Mouse (Mus musculus): ENCODE measurements around the gene Dusp1. TPM values are rescaled to one million over a fixed set of nuclear protein-coding genes. Genes with fewer than 3 reads are reported as not detected.

Gene Dusp1
- polyA plus RNA-seq (2016; fragmentation: Nextera tagmentation; extraction: Ambion mirVana), result 33.6 and 36.8 TPM in 2 replicates

DNA sequence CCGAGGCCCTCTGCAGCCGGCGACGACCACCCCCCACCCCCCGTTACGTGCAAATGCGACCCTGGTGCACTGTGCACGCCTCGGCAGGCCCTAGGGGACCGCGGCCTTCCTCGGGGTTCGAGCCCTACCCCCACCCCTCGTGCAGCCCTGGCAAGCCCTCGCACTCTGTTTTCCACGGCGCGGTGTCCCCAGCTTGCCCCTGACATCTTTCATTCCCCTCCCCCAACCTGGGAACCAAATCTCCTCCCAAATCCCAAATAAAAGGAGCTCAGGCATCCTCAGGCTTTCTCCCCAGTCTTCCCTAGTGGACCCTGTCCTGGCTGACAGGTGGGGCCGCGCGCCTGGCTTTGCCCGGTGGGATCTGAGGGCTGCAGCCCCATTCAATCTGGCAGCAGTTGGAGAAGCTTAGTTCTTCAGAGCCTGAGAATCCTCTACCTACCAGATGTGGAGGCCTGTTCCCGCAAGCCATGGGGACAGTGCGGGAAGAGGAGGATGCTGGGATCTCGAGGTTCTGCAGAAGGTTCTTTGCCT, at the start of gene Dusp1:
Gene Dusp1 (minus strand): TSS at position 478 of the 531 bp plus-strand sequence.
- Histone ChIP-seq H3K4me3 (peak within 1 kb of the TSS; percentile 89), H3K36me3 (peaks cover 29% of the 10 kb centered on the region), H3K9me3 (no peaks in the 10 kb centered on the region; the same call in 1 of the 2 replicates), H3K4me1 (peaks cover 25% of the 10 kb centered on the region), H3K27ac (peak within 1 kb of the TSS; percentile 50; the same call in 1 of the 2 replicates), H3K4me2 (replicated peaks) (peak within 1 kb of the TSS; percentile 86), H3K9ac (peak within 1 kb of the TSS; percentile 87), H3K27me3 (replicated peaks) (no peaks in the 10 kb centered on the region)
- peak; percentile 83 for ATAC-seq (ENCODE audit: low FRiP score, low read depth)
- 2% methylated on average over 25 of the region's 25 CpGs for WGBS

DNA sequence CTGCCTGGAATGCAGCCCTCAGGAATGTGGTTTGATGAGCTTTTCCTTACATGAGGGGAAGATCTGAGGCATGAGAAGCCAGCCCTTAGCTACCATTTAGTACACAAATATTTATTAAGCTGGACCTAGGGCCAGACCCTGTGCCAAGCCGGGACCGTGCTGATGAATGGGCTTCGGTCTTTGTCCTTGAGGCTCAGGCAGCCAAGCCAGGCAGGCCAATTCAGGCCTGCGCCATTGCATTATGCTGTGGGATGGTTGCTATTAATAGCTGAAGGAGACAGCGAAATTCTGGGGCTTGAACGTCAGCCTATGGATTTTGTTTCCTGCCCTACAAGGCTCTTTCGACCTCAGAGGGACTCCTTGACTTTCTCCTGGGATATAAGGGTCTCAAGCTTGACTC, 49.4 kb upstream of the Dusp1 start:
- H3K4me3 ChIP-seq, result no peak overlapping the region
- no peak overlapping the region for H3K4me2 ChIP-seq (replicated peaks)
- H3K27me3 ChIP-seq (replicated peaks), result no peaks in the 10 kb centered on the region
- H3K9me3 ChIP-seq, result no peaks in the 10 kb centered on the region
- 83% methylated on average over 7 of the region's 7 CpGs for WGBS
- no peaks in the 10 kb centered on the region for H3K4me1 ChIP-seq
- no peak overlapping the region for H3K9ac ChIP-seq
- H3K36me3 ChIP-seq, result peaks cover 62% of the 10 kb centered on the region
- ATAC-seq (ENCODE audit: low FRiP score, low read depth), result no peak
- no peak overlapping the region for H3K27ac ChIP-seq

DNA sequence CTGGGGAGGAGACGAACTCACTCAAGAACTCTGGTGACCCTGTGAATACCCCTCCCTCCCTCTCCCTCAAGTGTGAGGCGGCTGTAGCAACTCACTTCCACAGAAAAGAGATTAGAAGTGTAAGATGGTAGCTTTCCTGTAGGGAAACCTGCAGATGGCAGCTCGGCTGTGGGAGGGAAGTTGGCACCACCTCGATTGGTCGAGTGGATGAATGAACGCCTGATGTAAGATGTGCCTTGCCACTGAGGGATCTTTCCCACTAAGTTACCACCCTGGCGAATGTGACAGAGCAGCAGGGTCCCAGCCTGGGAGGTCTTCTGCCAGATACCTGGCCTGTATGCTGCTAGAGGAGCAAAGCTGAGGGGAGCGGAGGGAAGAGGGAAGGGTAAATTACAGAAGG, 47.9 kb upstream of the Dusp1 start:
- Histone ChIP-seq H3K9ac (no peak overlapping the region), H3K27me3 (replicated peaks) (no peaks in the 10 kb centered on the region), H3K9me3 (no peaks in the 10 kb centered on the region), H3K4me2 (replicated peaks) (no peak overlapping the region), H3K27ac (no peak overlapping the region), H3K4me3 (no peak overlapping the region), H3K36me3 (peaks cover 57% of the 10 kb centered on the region), H3K4me1 (no peaks in the 10 kb centered on the region)
- ATAC-seq (ENCODE audit: low FRiP score, low read depth), result no peak
- WGBS, result 86% methylated on average over 8 of the region's 8 CpGs

DNA sequence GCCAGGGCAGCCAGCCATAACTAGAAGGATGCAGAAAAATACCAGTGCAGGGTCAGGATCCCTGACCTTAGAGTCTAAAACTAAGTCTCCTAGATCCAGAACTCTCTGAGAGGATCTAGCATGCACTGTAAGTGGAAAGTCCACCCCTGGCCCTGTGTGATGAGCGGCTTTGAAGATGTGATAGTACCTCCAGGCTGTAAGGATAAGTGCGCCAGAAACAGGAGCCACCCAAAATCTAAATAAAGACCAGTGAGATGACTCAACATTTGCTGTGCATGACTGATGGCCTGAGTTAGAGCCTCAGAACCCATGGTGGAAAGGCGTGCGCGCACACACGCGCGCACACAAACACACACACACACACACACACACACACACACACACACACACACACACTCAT, 46.9 kb upstream of the Dusp1 start:
- H3K27me3 ChIP-seq (replicated peaks), result no peaks in the 10 kb centered on the region
- H3K27ac ChIP-seq, result no peak overlapping the region
- 97% methylated on average over 8 of the region's 8 CpGs for WGBS
- H3K36me3 ChIP-seq, result peaks cover 49% of the 10 kb centered on the region
- H3K9me3 ChIP-seq, result no peaks in the 10 kb centered on the region
- no peak overlapping the region for H3K4me2 ChIP-seq (replicated peaks)
- no peaks in the 10 kb centered on the region for H3K4me1 ChIP-seq
- no peak for ATAC-seq (ENCODE audit: low FRiP score, low read depth)
- H3K4me3 ChIP-seq, result no peak overlapping the region
- no peak overlapping the region for H3K9ac ChIP-seq

DNA sequence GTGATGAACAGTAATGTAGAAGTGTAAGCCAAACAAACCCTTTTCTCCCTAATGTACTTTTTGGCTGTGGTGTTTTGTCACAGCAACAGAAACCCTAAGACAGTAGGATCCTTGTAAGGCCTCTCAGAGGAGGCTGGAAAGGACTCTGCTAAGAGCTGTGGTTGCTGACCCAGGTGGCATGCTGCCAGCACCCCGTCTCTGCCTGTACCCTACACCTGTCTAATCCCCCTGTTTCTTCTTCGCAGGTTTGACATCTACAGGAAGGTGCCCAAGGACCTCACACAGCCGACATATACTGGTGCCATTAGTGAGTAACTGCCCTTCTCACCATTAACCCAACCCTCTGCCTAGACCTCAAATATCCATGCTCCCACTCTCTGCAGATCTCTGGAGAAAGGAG, 46.4 kb upstream of the Dusp1 start:
- 96% methylated on average over 3 of the region's 3 CpGs for WGBS
- Histone ChIP-seq H3K36me3 (peaks cover 46% of the 10 kb centered on the region), H3K4me2 (replicated peaks) (no peak overlapping the region)

DNA sequence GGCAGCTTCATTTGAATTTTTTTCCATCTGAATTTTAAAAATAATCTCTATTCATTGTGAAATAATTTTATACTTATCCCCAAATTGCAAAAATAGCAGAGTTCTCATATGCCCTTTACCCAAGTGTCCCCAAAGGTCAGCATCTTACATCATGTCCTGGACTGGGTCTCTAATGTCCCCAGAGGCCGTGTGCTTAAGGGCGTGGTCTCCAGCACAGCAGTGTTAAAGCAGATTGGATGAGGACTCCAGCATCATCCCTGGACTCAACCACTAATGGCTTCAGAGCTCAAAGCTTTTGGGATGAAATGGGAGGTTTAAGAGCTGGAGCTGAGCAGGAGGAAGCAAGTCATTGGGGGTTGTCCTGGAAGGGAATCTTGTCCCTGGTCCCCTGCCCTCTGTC, 44.6 kb upstream of the Dusp1 start:
- H3K4me1 ChIP-seq, result peaks cover 18% of the 10 kb centered on the region
- H3K4me2 ChIP-seq (replicated peaks), result no peak overlapping the region
- no peak overlapping the region for H3K4me3 ChIP-seq
- no peak overlapping the region for H3K27ac ChIP-seq
- peaks cover 37% of the 10 kb centered on the region for H3K36me3 ChIP-seq
- no peaks in the 10 kb centered on the region for H3K9me3 ChIP-seq
- no peaks in the 10 kb centered on the region for H3K27me3 ChIP-seq (replicated peaks)
- 83% methylated on average over 2 of the region's 2 CpGs for WGBS
- no peak for ATAC-seq (ENCODE audit: low FRiP score, low read depth)
- no peak overlapping the region for H3K9ac ChIP-seq

More for the DNA sequence above, 46.4 kb upstream of the Dusp1 start:
- no peak for ATAC-seq (ENCODE audit: low FRiP score, low read depth)
- Histone ChIP-seq H3K27me3 (replicated peaks) (no peaks in the 10 kb centered on the region), H3K4me3 (no peak overlapping the region), H3K9me3 (no peaks in the 10 kb centered on the region), H3K9ac (no peak overlapping the region), H3K27ac (no peak overlapping the region), H3K4me1 (no peaks in the 10 kb centered on the region)

DNA sequence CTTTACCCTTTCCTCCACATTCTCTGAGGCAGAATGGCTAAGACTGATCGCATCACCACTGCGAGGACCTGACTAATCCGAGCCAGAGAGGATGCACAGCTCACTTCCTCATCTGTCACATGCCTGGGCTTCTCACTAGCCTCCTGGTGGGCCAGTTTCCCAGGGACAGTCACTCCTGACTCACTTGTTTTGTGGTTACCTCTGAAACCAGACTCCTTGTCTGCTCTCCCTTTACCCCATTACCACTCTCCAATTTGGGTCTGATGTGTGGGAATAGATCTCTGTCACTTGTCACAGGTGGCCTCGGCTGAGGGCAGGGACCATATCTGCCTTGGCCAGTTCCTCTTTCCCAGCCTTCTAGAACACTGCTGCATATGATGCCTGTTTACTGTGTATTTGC, 43.7 kb upstream of the Dusp1 start:
- Histone ChIP-seq H3K36me3 (peaks cover 30% of the 10 kb centered on the region), H3K27ac (no peak overlapping the region), H3K27me3 (replicated peaks) (no peaks in the 10 kb centered on the region), H3K4me1 (peaks cover 22% of the 10 kb centered on the region), H3K4me3 (no peak overlapping the region), H3K9ac (no peak overlapping the region), H3K9me3 (no peaks in the 10 kb centered on the region), H3K4me2 (replicated peaks) (no peak overlapping the region)
- no peak for ATAC-seq (ENCODE audit: low FRiP score, low read depth)
- 84% methylated on average over 4 of the region's 4 CpGs for WGBS

DNA sequence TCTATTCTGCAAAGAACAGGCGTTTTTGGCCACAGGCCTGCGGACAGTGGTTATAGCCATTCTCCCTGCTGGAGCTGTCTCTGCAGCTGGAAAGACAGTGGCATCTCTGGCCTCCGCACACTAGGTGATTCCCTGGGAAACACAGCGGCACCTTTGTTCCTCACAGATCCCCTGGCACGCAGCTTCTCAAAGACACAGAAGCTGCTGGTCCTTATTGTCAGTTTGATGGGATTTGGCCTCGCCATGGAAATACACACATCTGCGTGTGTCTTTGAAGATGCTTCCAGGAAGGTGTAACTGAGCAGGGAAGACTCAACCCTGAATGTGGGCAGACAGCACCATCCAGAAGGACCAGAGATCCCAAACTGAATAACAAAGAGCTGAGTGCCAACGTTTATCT, 41.4 kb upstream of the Dusp1 start:
- H3K27ac ChIP-seq, result no peak overlapping the region
- H3K4me3 ChIP-seq, result no peak overlapping the region
- no peaks in the 10 kb centered on the region for H3K9me3 ChIP-seq
- no peaks in the 10 kb centered on the region for H3K27me3 ChIP-seq (replicated peaks)
- peaks cover 29% of the 10 kb centered on the region for H3K4me1 ChIP-seq
- H3K4me2 ChIP-seq (replicated peaks), result no peak overlapping the region
- H3K36me3 ChIP-seq, result peaks cover 8% of the 10 kb centered on the region
- WGBS, result 89% methylated on average over 8 of the region's 8 CpGs
- H3K9ac ChIP-seq, result no peak overlapping the region
- no peak for ATAC-seq (ENCODE audit: low FRiP score, low read depth)

DNA sequence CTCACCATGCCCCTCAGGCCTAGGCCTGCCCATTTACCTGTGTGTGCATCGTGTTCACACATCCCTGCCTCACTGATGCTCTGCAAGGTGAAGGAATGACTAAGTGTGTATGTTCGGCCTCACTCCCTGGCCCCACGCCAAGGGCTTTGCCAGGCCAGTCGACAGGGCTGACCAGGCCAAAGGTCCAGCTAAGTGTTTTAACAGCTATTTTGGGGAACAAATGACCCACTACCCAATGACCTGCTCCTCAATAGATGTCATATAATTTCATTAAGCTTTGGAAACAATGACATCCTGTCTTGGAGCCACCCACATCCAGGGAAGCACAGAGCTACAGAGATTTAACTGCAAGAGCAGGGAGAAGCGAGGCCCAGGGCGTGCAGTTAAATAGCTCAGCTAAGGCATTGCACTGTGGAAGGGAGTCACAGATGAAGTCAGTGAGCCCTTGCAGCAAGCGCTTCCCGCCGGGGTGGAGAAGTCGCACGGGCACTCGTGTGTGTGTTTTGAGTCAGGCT, 40.5 kb upstream of the Dusp1 start:
- Histone ChIP-seq H3K36me3 (peaks cover 6% of the 10 kb centered on the region), H3K4me3 (no peak overlapping the region), H3K27me3 (replicated peaks) (no peaks in the 10 kb centered on the region), H3K4me2 (replicated peaks) (no peak overlapping the region), H3K4me1 (peaks cover 29% of the 10 kb centered on the region), H3K27ac (no peak overlapping the region), H3K9me3 (no peaks in the 10 kb centered on the region), H3K9ac (no peak overlapping the region)
- 60% methylated on average over 12 of the region's 12 CpGs for WGBS
- ATAC-seq (ENCODE audit: low FRiP score, low read depth), result no peak

DNA sequence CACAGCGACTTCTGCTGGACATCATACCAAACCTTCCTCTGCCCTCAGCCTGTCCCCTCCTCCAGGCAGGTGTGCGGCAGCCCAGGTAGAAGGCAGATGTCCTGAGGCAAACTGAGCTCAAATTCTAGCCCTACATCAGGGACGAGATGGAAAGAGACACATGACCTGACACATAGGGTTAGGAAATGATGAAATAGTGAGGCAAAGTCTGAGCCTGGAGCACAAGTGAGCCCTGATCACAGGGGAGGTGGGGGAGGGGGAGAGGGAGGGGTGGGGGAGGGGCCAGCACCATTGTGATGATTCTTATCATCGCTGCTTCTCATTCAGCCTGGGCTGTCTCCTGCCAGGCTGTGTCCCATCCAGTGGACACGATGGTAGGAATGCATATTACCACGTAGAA, 40.0 kb upstream of the Dusp1 start:
- H3K4me3 ChIP-seq, result no peak overlapping the region
- no peak overlapping the region for H3K27ac ChIP-seq
- H3K36me3 ChIP-seq, result peaks cover 6% of the 10 kb centered on the region
- H3K9ac ChIP-seq, result no peak overlapping the region
- H3K27me3 ChIP-seq (replicated peaks), result no peaks in the 10 kb centered on the region
- no peaks in the 10 kb centered on the region for H3K9me3 ChIP-seq
- H3K4me2 ChIP-seq (replicated peaks), result no peak overlapping the region
- ATAC-seq (ENCODE audit: low FRiP score, low read depth), result no peak
- H3K4me1 ChIP-seq, result peaks cover 29% of the 10 kb centered on the region
- WGBS, result 56% methylated on average over 6 of the region's 6 CpGs

DNA sequence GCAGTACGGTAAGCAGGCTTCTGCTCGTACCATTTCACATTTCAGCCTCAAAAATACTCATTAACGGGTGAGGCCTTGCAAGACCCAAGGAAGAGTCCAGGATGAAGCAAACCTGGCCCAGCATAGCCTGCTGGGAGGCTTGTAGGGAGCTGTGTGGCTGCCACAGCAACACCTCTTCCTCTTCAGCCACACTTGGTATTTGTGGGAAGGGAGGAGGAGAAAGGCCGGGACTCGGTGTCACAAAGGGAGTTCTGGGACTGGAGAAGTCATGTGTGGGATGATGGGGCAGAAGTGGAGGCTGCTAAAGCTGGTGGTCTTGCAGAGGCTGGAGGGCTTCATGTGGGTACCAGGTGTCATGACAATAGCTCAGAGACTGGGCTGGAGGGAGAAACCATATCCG, 39.6 kb upstream of the Dusp1 start:
- H3K27me3 ChIP-seq (replicated peaks), result no peaks in the 10 kb centered on the region
- WGBS, result 72% methylated on average over 6 of the region's 6 CpGs
- no peaks in the 10 kb centered on the region for H3K9me3 ChIP-seq
- no peak overlapping the region for H3K9ac ChIP-seq
- no peak for ATAC-seq (ENCODE audit: low FRiP score, low read depth)
- no peak overlapping the region for H3K27ac ChIP-seq
- peaks cover 6% of the 10 kb centered on the region for H3K36me3 ChIP-seq
- H3K4me3 ChIP-seq, result no peak overlapping the region
- H3K4me2 ChIP-seq (replicated peaks), result no peak overlapping the region
- peaks cover 29% of the 10 kb centered on the region for H3K4me1 ChIP-seq

DNA sequence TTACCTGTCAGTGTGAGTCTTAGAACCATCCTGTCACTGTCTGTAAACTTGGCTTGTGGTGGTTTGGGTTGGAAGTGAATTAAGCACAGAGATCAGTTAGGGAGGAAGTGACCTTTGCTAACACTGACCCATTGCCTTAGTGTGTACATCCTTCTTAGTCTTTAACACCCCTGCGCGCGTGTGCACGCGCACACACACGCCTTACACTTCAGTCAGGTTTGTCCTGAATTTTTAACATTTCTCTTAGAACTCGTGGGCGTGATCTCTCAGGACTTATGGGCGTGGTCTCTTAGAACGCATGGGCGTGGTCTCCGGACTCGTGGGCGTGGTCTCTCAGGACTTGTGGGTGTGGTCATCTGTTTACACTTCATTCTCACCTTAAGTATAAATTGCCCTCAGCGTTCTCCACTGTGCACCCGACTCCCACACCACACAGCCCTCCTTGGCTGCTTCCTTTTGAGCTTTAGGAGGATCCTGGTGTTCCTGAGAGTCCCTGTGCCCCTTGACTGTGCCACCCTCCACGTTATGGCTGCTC, 39.1 kb upstream of the Dusp1 start:
- Histone ChIP-seq H3K27ac (no peak overlapping the region), H3K27me3 (replicated peaks) (no peaks in the 10 kb centered on the region), H3K4me2 (replicated peaks) (no peak overlapping the region), H3K4me3 (no peak overlapping the region), H3K4me1 (peaks cover 30% of the 10 kb centered on the region), H3K9ac (no peak overlapping the region), H3K9me3 (no peaks in the 10 kb centered on the region), H3K36me3 (peaks cover 10% of the 10 kb centered on the region)
- no peak for ATAC-seq (ENCODE audit: low FRiP score, low read depth)
- 68% methylated on average over 17 of the region's 17 CpGs for WGBS

DNA sequence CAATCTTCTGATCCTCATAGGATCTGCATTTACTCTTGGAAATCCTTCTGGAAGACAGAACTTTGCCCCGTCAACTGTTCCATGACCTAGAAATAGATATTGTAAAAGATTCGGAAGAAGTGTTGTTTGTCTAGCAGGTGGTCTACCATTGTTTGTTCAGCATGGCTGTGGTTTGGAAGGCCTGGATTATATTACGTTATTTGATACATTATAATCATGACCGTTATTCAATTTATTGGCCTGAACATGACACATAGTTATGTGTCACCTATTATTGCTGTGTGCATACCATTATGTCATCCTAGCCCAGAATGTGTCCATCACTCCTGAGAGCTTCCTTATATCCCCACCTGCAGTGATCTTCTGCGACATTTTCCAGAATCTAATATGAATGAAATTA, 36.9 kb upstream of the Dusp1 start:
- H3K27me3 ChIP-seq (replicated peaks), result no peaks in the 10 kb centered on the region
- H3K36me3 ChIP-seq, result 0 out of 2 replicates have a peak, but pooled peaks cover 4% of the 10 kb centered on the region
- WGBS, result 96% methylated on average over 5 of the region's 5 CpGs
- H3K9me3 ChIP-seq, result no peaks in the 10 kb centered on the region
- no peak overlapping the region for H3K4me2 ChIP-seq (replicated peaks)
- peaks cover 32% of the 10 kb centered on the region for H3K4me1 ChIP-seq
- ATAC-seq (ENCODE audit: low FRiP score, low read depth), result no peak
- no peak overlapping the region for H3K9ac ChIP-seq
- H3K27ac ChIP-seq, result no peak overlapping the region
- H3K4me3 ChIP-seq, result no peak overlapping the region

All from neural tube, embryonic 12.5 days (tissue).